Mouse (Mus musculus) cerebellum, postnatal 10 days (tissue): ENCODE data around the gene Neo1.
"Not testable (repeated sequence)": the region's sequence is repeated elsewhere in the genome, so short reads cannot be mapped to it uniquely, and the experiment has no call there.

Source experiments
- DNase-seq, 2 experiments: peaks; one replicate each; pipeline ENCODE4 v3.0.0; 2021; ENCODE audit warnings: mixed read lengths in 2 of 2

Neo1 gene

DNA sequence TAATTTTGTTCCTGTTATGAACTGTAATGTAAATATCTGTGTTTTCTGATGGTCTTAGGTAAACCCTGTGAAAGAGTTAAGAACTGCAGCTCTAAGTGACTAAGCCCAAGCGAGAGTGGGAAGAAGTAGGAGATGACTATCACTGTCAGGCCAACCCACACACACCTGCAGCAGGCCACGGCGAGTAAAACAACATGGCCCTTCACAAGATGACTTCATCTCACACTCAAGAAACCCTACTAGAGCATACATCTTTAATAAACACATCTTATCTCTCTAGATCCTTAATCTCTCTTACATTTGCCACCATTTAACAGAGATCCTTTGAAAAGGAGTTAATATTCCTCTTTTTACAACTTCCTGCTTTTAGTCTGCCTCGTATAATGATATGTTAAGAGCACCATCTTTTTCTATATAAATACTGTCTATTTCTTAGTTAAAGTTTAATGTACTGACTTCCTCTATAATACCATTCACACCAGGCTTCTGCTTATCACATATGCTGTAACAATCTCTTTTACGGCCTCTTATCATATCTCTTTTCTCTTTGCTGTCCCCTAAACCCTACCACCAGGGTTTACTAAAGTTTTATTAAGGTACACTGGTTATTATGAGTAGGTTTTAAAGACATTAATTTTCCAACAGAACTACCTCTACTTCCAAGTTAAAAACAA is 46.8 kb downstream of the Neo1 start:
- DNase-seq: no peak

DNA sequence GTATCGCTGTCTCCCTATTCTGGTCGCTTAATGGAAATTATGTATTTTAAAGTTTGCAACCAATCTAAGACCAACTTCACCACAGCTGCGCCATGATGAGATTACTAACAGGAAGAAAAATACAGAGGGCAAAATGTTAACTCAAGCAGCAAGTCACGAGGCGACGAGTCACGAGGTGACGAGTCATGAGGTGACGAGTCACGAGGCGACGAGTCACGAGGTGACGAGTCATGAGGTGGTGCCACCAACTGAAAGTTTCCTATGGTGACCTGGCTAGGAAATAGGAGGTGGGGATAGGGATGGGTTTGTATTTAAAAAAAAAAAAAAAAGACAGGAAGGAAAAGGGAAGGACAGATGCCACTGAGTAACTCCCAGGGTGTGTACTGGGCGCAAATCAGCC is 57.2 kb downstream of the Neo1 start:
- no peak for DNase-seq

DNA sequence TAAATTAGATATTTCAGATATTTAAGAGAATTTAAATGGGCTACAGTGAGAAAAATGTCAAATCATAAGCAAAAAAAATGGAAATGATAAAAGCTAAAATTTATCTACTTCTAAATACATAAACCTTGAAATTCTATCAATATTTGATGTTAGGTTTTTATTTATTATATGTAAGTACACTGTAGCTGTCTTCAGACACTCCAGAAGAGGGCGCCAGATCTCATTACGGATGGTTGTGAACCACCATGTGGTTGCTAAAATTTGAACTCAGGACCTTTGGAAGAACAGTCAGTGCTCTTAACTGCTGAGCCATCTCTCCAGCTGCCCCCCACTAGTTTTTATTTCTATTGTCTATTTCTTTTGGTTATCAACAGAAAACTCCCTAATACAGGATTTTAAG is 65.1 kb downstream of the Neo1 start:
- DNase-seq: not testable (repeated sequence)

DNA sequence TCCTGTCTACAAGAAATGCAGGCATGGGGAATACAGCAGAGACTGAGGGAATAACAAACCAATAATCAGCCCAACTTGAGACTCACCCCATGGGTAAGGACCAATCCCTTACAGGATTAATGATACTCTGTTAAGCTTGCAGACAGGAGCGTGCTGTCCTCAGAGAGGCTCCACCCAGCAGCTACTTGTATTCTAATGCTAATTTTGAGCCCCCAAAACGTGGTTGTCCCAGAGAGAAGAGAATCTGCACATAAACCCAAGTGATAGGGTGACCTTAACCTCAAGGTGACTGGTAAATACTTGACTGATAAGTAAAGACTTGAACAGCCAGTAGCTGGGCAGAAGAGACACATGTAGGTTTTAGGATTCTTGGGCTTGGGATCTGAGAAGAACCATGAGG is 68.9 kb downstream of the Neo1 start:
- DNase-seq: no peak

DNA sequence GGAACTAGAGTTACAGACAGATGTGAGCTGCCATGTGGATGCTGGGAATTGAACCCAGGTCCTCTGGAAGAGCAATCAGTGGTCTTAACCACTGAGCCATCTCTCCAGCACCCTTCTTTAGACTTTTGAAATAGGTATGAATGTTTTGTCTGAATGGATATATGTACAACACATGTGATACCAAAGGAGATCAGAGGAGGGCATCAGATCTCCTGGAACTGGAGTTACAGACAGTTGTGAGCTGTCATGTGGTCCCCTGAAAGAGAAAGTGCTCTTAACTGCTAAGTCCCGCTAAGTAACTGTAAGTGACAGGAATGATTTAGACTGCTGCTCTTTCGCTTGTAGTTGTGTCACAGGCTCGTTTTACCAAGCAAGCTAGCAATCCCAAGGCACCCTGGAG is 80.7 kb downstream of the Neo1 start:
- no peak for DNase-seq

DNA sequence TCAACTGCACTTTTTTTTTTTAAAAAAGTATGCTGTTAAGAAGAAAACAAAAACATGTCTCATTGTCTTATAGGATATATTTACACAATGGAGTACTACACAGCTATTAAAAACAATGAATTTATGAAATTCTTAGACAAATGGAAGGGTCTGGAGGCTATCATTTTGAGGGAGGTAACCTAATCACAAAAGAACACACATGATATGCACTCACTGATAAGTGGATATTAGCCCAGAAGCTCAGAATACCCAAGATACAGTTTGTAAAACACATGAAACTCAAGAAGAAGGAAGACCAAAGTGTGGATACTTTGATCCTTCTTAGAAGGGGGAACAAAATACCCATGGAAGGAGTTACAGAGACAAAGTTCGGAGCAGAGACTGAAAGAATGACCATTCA is 90.3 kb downstream of the Neo1 start:
- not testable (repeated sequence) for DNase-seq

DNA sequence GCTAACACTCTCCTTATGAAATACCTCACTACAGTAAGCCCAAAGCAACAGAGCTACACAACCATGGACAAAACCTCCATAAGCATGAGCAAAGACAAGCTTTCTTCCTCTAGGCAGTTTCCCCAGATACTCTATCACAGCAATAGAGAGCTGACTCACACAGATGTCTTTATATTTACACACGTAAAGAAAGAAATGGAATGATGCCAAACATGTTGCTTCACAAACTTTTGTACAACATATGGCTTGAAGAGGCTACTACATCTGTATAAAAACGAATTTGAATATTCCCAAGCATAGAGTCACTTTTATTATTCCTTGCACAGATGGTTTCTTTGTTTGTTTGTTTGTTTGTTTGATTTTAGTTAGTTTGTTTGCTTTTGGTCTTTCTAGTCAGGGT is 101.5 kb downstream of the Neo1 start:
- DNase-seq: no peak

DNA sequence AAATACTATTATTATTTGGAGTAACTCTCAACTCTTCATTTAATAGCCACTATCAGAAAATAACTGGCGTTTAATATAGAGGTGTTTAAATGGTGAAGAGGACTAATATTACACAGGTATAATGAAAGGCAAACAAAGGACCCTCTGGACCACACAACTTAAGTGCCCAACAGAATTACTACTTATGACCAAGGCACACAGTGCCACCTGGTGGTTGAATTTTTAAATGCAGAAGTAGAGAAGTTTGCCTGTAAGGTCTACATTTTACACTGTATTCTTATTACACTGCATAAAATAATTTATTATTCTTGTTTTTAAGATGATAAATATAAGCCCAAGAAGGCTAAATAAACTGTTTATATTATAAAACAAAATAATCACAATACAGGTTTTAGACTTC is 108.1 kb downstream of the Neo1 start:
- DNase-seq: peak; percentile 69 to 81

DNA sequence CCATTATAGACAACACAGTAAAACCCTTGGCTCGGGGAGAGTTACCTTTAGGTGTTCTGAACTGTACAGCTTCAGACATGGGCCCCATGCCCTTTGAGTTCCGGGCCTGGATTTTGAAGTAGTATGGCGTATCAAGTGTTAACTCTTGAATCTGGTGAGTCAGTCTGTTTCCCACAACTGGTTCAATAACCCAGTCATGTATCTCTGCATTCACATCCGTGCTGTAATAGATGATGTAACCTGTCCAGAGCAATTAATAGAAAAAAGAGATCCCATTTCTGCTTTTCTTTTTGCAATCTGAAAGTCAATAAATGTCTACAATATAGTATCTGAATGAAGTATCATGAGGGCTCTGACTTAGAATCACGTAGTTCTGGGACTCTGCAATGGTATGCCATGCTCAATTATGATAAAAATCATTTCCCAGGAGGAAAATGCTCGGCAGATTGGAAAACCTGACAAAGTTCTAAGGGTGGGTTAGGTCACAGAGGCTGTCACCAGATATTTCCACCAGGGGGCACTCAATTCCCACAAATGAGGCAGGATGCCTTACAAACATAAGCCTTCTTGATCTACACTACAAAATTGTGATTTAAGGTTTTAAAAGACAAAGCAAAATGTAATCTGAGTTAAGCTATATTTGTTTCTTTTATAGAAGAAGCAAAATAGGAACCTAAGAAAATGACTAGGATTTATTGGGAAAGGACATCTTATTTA is 133.2 kb downstream of the Neo1 start:
- DNase-seq: peak; percentile 76 to 83

DNA sequence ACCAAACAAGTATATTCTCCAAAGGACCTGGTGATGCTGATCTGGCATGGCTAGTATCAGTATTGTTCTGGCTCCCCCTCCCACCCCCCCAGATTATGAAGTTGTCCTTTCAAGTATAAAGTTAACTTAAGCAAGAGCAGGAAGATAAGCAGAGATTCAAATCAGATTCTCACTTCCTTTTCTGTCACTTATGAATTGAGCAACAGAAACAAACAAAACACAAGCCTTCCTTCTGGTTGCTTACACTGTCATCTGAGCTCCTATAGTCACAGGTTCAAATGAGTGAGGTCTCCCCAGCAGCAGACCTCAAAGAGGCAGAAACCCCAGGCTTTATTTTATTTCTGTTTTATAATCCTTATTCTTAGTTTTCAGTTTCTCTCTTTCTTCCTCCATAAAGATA is 136.6 kb downstream of the Neo1 start:
- DNase-seq: no peak

DNA sequence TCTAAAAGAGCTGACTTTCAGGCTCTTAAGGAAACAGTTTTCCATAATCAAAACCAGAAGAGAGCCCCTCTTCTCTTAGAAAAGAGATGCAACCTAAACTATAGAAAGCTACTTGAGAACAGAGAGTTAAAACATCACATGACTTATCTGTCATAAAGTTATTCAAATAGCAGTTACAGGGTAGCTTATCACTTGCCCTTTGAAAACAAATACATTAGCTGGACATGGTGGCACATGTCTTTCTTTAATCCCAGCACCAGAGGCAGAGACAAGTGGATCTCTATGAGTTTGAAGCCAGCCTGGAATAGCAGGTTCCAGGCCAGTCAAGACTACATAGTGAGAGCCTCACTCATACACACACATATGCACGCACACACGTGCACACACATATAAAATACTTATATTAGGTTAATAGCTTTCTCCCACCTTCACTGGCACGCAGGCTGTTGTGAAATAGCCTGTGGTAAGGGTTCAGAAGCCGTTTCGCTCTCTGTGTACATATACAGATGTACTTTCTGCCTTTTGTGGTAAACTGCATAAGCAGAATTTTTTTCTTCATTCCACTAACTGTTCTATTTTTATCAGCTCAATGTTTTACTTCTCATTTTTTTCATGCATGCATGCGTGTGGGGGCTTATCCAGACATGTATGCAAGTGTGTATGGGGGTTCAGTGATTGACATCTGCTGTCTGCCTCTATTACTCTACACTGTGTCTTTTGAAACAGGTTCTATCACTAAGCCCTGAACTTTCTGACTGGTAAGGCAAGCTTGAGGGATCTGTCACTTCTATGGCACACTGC is 144.2 kb downstream of the Neo1 start:
- DNase-seq: no peak

DNA sequence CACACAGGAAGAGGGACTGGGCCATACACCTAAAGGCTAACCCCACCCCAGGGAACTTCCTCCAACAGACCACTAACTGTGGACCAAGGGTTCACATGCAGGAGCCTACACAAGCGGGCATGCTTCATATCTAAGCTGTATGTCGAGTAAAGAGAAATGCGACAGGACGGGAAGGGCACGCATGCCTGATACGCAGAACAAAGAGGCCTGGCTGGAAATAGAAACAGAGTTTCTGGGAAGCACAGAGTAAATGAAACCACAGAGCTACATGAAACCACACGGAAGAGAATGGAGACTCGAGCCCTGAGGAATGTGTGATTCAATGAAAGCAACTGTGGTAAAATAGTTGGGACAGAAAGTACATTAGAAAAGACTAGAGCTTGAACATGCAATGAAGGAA is 145.3 kb downstream of the Neo1 start:
- DNase-seq: no peak

DNA sequence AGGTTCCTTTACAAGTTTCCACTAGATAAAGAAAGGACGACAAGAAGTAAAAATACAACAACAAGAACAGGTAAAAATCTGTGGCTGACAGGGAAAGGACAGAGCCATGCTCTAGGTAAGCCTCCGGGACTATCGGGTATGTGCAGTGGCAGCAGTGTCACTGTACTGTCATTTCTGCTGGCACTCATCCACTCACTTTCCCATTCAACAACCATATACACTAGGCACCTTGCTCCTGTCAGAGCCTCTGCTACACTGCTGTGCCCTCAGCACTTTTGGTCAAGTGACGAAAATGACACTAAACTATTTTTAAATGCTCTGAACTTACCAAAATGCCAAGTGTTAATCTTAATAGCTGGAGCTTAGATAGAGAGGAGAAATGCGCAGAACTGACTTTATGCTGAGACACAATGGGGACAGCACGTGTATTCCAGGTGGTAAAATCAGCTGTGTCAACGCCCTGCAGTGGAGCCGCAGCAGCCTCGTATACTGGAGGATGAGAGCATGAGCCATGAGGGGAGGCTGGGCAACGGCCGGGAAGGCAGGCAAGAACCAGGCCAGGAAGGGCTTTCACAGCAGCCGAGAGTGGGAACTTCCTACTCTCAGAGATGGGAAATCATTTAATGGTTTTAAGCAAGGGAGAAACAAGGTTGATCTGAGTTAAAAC is 146.3 kb downstream of the Neo1 start:
- DNase-seq: no peak

DNA sequence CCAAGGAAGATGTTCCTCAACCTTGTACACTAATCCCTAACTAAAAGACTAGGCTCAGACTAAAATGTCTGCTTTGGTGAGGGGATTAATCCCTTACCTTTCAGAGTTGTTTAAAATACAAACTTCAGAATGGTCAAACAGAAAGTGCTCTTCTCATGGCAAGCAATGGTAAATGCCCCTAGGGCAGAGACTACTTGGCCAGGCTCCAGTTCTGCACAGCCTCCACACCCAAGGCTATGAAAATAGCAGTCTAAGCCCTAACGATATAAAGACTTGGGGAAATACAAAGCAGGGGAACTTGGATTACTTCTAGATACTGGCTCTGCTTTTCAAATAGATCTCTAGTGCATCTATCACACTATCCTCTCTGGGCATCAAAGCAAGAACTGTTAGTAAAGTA is 153.6 kb downstream of the Neo1 start:
- no peak for DNase-seq

DNA sequence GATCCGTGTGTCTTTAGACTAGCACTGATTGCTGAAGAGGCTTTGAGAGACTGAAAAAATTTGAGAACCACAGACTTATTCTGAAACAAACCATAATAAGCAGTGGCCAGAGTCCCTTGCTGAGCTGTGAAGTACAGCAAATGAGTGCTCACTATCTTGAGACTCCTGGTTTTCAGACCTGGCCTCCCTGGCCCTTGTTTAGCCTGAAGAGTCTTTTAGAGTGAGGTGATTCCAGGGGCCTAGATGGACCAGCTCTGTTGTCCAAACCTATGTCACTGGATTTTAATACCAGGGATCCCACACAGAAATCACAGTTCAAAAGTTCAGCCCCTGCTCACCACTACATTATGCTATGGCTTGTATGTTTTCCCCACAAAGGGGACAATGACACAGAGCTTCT is 156.4 kb downstream of the Neo1 start:
- no peak for DNase-seq

DNA sequence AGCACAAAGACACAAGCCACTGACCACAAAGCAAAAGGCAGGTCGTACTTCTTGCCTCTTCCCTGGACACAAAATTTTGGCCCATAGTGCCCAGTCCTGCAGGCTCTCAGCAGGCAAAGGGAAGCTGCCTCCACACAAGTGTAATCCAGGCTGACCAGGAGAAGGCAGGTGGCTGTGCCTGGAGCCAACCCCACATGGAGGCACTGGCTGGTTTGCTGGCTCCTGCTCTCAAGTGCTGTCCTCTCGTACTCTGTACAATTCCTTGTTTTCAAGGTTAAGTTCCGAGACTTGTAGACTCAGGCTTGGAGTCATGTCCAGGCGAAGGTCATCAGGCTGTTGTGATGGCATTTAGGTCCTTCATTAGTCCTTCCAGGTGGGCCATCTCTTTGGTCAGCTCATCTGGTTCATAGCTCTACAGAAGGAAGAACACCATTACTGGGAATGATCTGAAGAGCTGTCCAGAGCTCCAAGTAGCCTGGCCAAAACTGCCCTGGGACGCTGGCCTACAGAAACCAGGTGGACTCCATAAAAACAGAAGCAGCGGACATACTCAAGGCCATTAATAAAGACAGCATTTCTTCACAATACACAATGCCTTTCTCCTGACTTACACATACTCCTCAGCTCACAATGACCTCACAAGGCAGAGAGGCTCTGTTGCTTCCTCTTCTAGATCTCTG is 159.2 kb downstream of the Neo1 start:
- peak; percentile 52 to 71 for DNase-seq

DNA sequence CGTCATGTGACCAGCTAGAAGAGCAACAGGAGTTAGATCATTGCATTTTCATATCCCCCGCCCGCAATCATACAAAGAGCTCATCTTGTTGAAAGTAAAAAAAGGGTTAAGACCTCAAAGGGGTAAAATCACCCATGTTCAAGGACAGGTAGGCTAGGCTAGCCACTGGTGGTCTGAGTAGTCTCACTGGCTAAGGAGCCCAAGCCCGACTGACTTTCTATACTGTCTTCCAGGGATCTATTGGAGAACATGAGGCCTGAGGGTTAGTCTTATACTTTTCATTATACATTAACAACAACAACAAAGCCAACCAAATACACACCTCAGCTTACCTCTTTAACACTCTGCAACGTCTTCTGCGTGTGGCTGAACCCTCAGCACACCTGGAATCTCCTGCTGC is 160.8 kb downstream of the Neo1 start:
- no peak for DNase-seq

DNA sequence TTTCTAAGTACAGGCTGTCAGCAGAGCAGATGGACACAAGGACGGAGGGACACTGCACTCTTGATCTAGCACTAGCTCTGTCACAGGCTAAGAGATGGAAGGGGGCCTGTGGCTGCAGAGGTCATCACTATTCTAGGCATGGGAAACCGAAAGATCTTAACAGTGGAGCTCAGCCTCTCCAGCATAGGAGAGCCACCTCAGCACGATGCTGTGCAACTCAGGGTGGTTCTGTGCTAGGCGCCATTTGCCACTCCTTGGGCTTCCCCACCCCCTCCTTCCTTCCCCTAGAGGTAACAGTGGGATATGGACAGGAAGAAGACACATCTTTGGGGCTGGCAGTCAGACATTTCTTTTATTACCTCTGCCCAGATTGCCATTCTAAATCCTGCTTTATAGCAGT is 161.9 kb downstream of the Neo1 start:
- DNase-seq: no peak

DNA sequence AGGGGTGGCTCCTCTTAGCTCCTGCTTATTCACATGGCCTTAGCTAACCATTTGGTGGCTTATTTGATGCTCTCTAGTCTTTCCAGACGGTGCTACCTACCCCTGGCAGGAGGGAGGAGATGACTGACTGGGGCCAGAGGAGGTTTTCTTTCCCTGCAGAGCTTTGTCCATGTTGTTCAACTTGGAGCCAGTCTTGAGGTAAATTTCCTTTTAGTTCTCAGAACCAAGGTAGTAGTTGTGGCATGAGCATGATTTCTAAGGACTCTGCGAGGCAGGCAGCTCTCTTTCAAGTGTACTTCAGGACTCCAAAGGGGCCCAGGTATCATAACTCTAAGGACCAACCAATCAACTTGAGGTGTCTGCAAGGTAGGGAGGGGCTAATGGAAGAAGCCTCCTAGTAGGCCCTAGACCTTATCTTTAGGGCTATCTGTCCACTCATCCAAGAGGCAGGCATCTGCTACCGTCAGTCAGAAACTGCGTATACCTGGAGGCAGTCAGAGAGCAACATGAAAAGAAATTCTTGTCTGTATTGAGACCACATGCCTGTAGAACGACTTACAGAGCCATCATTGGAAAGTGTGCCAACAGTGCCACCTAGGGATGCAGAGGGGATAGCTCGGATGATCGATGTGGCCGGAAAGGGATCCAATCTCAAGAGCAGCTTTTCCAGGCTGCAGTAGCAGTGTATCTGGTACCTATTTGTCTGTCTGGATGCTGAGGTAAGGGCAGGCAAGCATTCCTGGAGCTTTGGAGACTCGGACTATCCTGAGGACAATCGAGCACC is 162.5 kb downstream of the Neo1 start:
- peak; percentile 86 to 89 for DNase-seq

DNA sequence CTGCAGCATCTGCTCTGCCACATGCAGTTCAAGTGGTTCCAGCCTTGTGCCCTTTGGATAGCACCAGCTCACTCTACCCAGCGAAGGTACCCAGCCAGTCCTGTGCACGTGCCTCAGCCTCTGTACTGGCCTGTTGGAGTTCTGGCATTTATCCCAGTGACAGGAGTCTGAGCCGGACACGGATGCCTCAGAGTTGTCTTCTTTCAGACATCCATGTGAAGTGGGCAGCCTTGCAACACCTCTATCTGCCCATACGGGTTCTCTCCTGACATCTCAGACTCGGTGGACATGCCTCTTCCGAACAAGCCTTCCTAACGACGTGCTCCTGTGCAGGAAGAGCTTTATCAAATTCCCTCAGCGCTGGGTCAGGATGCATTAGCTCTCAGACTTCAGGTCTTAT is 165.1 kb downstream of the Neo1 start:
- peak; percentile 48 to 50 for DNase-seq

DNA sequence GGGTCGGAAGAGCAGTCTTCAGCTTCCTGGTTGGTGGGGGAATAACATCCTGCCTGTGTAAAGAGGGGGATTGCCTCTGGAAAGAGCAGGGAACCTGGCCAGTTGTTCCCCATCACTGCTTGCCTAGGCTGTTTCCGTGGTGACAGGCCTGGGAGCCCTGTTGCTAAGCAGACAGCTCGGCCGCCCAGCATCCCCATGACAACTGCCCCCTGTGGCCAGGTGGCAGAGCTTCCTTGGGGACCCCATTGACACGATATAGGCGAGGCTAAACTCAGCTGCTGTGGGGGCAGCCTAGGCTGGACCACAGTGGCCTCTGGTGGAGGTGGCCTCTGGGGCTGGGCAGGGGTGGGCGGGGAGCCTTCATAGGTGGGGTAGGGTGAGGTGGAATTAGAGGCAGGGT is 172.4 kb downstream of the Neo1 start:
- peak in 1 of 2 experiments; percentile 46 for DNase-seq

DNA sequence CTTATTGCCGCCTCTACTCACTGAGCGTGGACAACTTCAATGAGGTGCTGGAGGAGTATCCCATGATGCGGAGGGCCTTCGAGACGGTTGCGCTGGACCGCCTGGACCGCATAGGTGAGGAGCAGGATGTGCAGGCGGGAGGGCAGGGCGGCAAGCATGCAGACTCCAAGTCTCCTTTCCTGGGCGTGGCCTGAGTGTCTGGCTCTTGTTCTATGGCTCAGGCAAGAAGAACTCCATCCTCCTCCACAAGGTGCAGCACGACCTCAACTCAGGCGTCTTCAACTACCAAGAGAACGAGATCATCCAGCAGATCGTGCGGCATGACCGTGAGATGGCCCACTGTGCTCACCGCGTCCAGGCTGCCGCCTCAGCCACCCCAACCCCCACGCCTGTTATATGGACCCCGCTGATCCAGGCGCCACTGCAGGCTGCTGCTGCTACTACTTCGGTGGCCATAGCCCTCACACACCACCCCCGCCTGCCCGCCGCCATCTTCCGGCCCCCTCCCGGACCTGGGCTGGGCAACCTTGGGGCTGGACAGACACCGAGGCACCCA is 177.1 kb downstream of the Neo1 start:
- no peak for DNase-seq
